Mouse (Mus musculus) small intestine, adult 2 months (tissue): ENCODE measurements around the gene Tbx1.

Experiments used
- CTCF ChIP-seq: fragments of 200-500 bp; IDR thresholded peaks from 2 replicates; pipeline ENCODE4 v1.5.1; 2012; ENCODE audit warnings: low read depth, mild to moderate bottlenecking, control low read depth, inconsistent platforms, low read length, moderate library complexity, mixed read lengths; ENCODE audit not compliant: insufficient replicate concordance, insufficient read length; ENCODE audit errors: extremely low read depth
- POLR2A ChIP-seq: fragments of 200-500 bp; IDR thresholded peaks from 2 replicates; pipeline ENCODE4 v1.6.1; 2012; ENCODE audit warnings: low read depth, mild to moderate bottlenecking, control low read depth, inconsistent platforms, low read length, moderate library complexity

DNA sequence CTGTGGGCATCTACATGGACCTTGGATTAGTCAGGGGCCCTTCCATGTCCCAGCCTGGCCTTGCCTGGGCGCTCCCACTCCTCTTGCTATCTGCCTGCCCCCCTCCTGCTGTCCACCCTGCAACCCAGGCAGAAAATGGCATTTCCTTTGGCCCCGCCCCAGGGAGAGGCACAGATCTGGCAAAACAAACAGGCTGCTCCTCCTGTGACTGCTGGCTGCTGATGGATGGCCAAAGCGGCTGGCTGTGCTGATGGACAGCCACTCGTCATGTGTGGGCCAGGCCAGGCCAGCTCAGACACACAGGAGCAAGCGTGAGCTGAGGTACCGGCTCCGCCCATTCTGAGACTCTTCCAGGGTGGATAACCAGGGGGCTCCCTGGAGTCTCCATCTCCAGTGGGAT is 11.0 kb upstream of the Tbx1 start:
- TF ChIP-seq POLR2A (no peak), CTCF (no peak)
